Mouse (Mus musculus) small intestine, adult 2 months (tissue): ENCODE results near the gene Olfr666. TPM values are rescaled to one million over a fixed set of nuclear protein-coding genes. Genes with fewer than 3 reads are reported as not detected.
"Not testable (repeated sequence)": the region's sequence is repeated elsewhere in the genome, so short reads cannot be mapped to it uniquely, and the experiment has no call there.

ENCODE experiments used
- H3K27ac ChIP-seq: fragments of 200-500 bp; 2 replicates; pipeline ENCODE4 v1.5.1; 2012; ENCODE audit warnings: low read depth, low read length, control low read depth, inconsistent platforms; ENCODE audit not compliant: insufficient read depth
- H3K27me3 ChIP-seq: fragments of 200-500 bp; 2 replicates; pipeline ENCODE4 v1.6.1; 2012; ENCODE audit warnings: mild to moderate bottlenecking, moderate library complexity, low read length, inconsistent platforms; ENCODE audit not compliant: control insufficient read depth, insufficient read depth
- H3K36me3 ChIP-seq: fragments of 200-500 bp; 2 replicates; pipeline ENCODE4 v1.6.1; 2012; ENCODE audit warnings: mild to moderate bottlenecking, low read length, control low read depth, inconsistent platforms; ENCODE audit not compliant: control insufficient read depth, insufficient read depth
- H3K4me1 ChIP-seq: fragments of 200-500 bp; 2 replicates; pipeline ENCODE4 v1.6.1; 2012; ENCODE audit warnings: low read length, inconsistent platforms, mixed read lengths; ENCODE audit not compliant: control insufficient read depth, insufficient read depth, insufficient read length
- H3K4me3 ChIP-seq: fragments of 200-500 bp; 2 replicates; pipeline ENCODE4 v1.5.1; 2012; ENCODE audit warnings: low read depth, mild to moderate bottlenecking, control low read depth, inconsistent platforms, low read length, moderate library complexity
- CTCF ChIP-seq: fragments of 200-500 bp; IDR thresholded peaks from 2 replicates; pipeline ENCODE4 v1.5.1; 2012; ENCODE audit warnings: low read depth, mild to moderate bottlenecking, control low read depth, inconsistent platforms, low read length, moderate library complexity, mixed read lengths; ENCODE audit not compliant: insufficient replicate concordance, insufficient read length; ENCODE audit errors: extremely low read depth
- POLR2A ChIP-seq: fragments of 200-500 bp; IDR thresholded peaks from 2 replicates; pipeline ENCODE4 v1.6.1; 2012; ENCODE audit warnings: low read depth, mild to moderate bottlenecking, control low read depth, inconsistent platforms, low read length, moderate library complexity
- WGBS: fragments of 180-500 bp; shearing (Covaris S2); methylation state at CpG from one replicate; pipeline ENCODE4 v1.1.7; 2018; 5-methylcytosine and 5-hydroxymethylcytosine counted together
- polyA plus RNA-seq: library from polyadenylated mRNA; depleted of rRNA; stranded (reverse); fragments of >200 nt; gene quantifications from 2 replicates; pipeline ENCODE4 v1.2.3, GENCODE M21; 2012; rRNA removed

Gene Olfr666
- polyA plus RNA-seq, 1 experiment: not detected

GRCm38 (mm10) chr7:104855248-104855750, 40.5 kb downstream of the Olfr666 start:
- Histone ChIP-seq H3K27ac (no peak overlapping the region), H3K4me3 (no peak overlapping the region), H3K27me3 (no peaks in the 10 kb centered on the region), H3K4me1 (no peaks in the 10 kb centered on the region), H3K36me3 (no peaks in the 10 kb centered on the region)
- TF ChIP-seq POLR2A (no peak), CTCF (no peak)
- 73% methylated on average over 3 of the region's 3 CpGs for WGBS

GRCm38 (mm10) chr7:104851546-104851945, 44.2 kb downstream of the Olfr666 start:
- H3K36me3 ChIP-seq, H3K27ac ChIP-seq, H3K4me3 ChIP-seq, H3K4me1 ChIP-seq, H3K27me3 ChIP-seq: not testable (repeated sequence)
- 83% methylated on average over 2 of the region's 2 CpGs for WGBS

- Histone ChIP-seq H3K27me3 (no peaks in the 10 kb centered on the region), H3K27ac (no peak overlapping the region), H3K4me1 (no peaks in the 10 kb centered on the region), H3K4me3 (no peak overlapping the region), H3K36me3 (no peaks in the 10 kb centered on the region)
- TF ChIP-seq CTCF (no peak), POLR2A (no peak)
- WGBS: 79% methylated on average over 1 of the region's 1 CpGs
These were observed 51.9 kb downstream of the Olfr666 start for GRCm38 (mm10) chr7:104843731-104844287.

- Histone ChIP-seq H3K27me3 (no peaks in the 10 kb centered on the region), H3K36me3 (no peaks in the 10 kb centered on the region), H3K4me1 (no peaks in the 10 kb centered on the region), H3K27ac (no peak within 1 kb of the TSS), H3K4me3 (no peak within 1 kb of the TSS)
- WGBS: 53% methylated on average over 1 of the region's 1 CpGs
- TF ChIP-seq CTCF (no peak), POLR2A (no peak)
These were observed 53.2 kb downstream of the Olfr666 start, which contains the start of gene Usp17lb for GRCm38 (mm10) chr7:104842503-104842902. Usp17lb (minus strand) TSS chr7:104842603.

Other genes starting within 250 kb of the Olfr666 start
- 0.06 TPM in 1 of 2 replicates, not detected in the other for gene Olfr658, start 248.6 kb downstream of the Olfr666 start, polyA plus RNA-seq
- gene Olfr659, start 229.2 kb downstream of the Olfr666 start, polyA plus RNA-seq: not detected in 2 replicates
- gene Olfr661, start 209.5 kb downstream of the Olfr666 start, polyA plus RNA-seq: not detected in 2 replicates
- gene Usp17le, start 118.5 kb downstream of the Olfr666 start, polyA plus RNA-seq: not detected in 2 replicates
- gene Usp17lb, start 53.3 kb downstream of the Olfr666 start, polyA plus RNA-seq: not detected in 2 replicates
- gene Usp17la, start 38.9 kb downstream of the Olfr666 start, polyA plus RNA-seq: not detected in 2 replicates
- gene Olfr665, start 17.9 kb downstream of the Olfr666 start, polyA plus RNA-seq: not detected in 2 replicates
- gene Olfr667, start 25.5 kb upstream of the Olfr666 start, polyA plus RNA-seq: not detected in 2 replicates
- not detected in 2 replicates for gene Olfr668, start 32.1 kb upstream of the Olfr666 start, polyA plus RNA-seq
- not detected in 2 replicates for gene Olfr669, start 38.3 kb upstream of the Olfr666 start, polyA plus RNA-seq
- not detected in 2 replicates for gene Olfr670, start 66.7 kb upstream of the Olfr666 start, polyA plus RNA-seq
- gene Olfr671, start 83.2 kb upstream of the Olfr666 start, polyA plus RNA-seq: not detected in 2 replicates
- not detected in 2 replicates for gene Olfr672, start 106.1 kb upstream of the Olfr666 start, polyA plus RNA-seq
- not detected in 2 replicates for gene Olfr675, start 132.5 kb upstream of the Olfr666 start, polyA plus RNA-seq
- gene Olfr676, start 136.7 kb upstream of the Olfr666 start, polyA plus RNA-seq: not detected in 2 replicates
- not detected in 2 replicates for gene Olfr677, start 155.4 kb upstream of the Olfr666 start, polyA plus RNA-seq
- not detected in 2 replicates for gene Olfr678, start 168.5 kb upstream of the Olfr666 start, polyA plus RNA-seq
- gene Olfr679, start 185.3 kb upstream of the Olfr666 start, polyA plus RNA-seq: not detected in 2 replicates
- not detected in 2 replicates for gene Olfr680-ps1, start 196.9 kb upstream of the Olfr666 start, polyA plus RNA-seq
- not detected in 2 replicates for gene Olfr681, start 220.9 kb upstream of the Olfr666 start, polyA plus RNA-seq